Mouse (Mus musculus): ENCODE measurements around the gene Gm49325. TPM values are rescaled to one million over a fixed set of nuclear protein-coding genes. Genes with fewer than 3 reads are reported as not detected.

The Gm49325 gene
- total RNA-seq, 2 experiments from 2014 or later = not detected

- ATAC-seq (replicated peaks; ENCODE audit: poor library complexity) = no peak
Measured at GRCm38 (mm10) chr10:77588036-77588435, 18.0 kb upstream of the Gm49325 start.

- ATAC-seq (replicated peaks; ENCODE audit: poor library complexity) = no peak
Measured at GRCm38 (mm10) chr10:77589117-77589516, 16.9 kb upstream of the Gm49325 start.

GRCm38 (mm10) chr10:77589749-77590148 lies 16.2 kb upstream of the Gm49325 start:
- ATAC-seq (replicated peaks; ENCODE audit: poor library complexity) = no peak

GRCm38 (mm10) chr10:77590812-77591211 lies 15.2 kb upstream of the Gm49325 start:
- peak; percentile 95 for ATAC-seq (replicated peaks; ENCODE audit: poor library complexity)

- ATAC-seq (replicated peaks; ENCODE audit: poor library complexity) = no peak
Measured at GRCm38 (mm10) chr10:77591546-77591945, 14.5 kb upstream of the Gm49325 start.

- ATAC-seq (replicated peaks; ENCODE audit: poor library complexity) = no peak
Measured at GRCm38 (mm10) chr10:77596060-77596459, 9.9 kb upstream of the Gm49325 start.

- no peak for ATAC-seq (replicated peaks; ENCODE audit: poor library complexity)
Measured at GRCm38 (mm10) chr10:77603021-77603420, 3.0 kb upstream of the Gm49325 start.

- ATAC-seq (replicated peaks; ENCODE audit: poor library complexity) = no peak
Measured at GRCm38 (mm10) chr10:77604111-77604510, 1.9 kb upstream of the Gm49325 start.

- no peak for ATAC-seq (replicated peaks; ENCODE audit: poor library complexity)
Measured at GRCm38 (mm10) chr10:77604958-77605357, 1.0 kb upstream of the Gm49325 start.

- ATAC-seq (replicated peaks; ENCODE audit: poor library complexity) = peak; percentile 55
Measured at GRCm38 (mm10) chr10:77605368-77605767, 629 bp upstream of the Gm49325 start.

GRCm38 (mm10) chr10:77606855-77607254 lies 858 bp downstream of the Gm49325 start:
- ATAC-seq (replicated peaks; ENCODE audit: poor library complexity) = 0 out of 2 replicates have a peak, but pooled peaks have one; percentile 4

- no peak for ATAC-seq (replicated peaks; ENCODE audit: poor library complexity)
Measured at GRCm38 (mm10) chr10:77607441-77607840, 1.4 kb downstream of the Gm49325 start.

GRCm38 (mm10) chr10:77608589-77608988 lies 2.6 kb downstream of the Gm49325 start:
- ATAC-seq (replicated peaks; ENCODE audit: poor library complexity) = no peak

- no peak for ATAC-seq (replicated peaks; ENCODE audit: poor library complexity)
Measured at GRCm38 (mm10) chr10:77610221-77610961, 4.4 kb downstream of the Gm49325 start.

- ATAC-seq (replicated peaks; ENCODE audit: poor library complexity) = no peak
Measured at GRCm38 (mm10) chr10:77613409-77613808, 7.4 kb downstream of the Gm49325 start.

- ATAC-seq (replicated peaks; ENCODE audit: poor library complexity) = no peak
Measured at GRCm38 (mm10) chr10:77615647-77616046, 9.7 kb downstream of the Gm49325 start.

GRCm38 (mm10) chr10:77616166-77616565 lies 10.2 kb downstream of the Gm49325 start:
- 0 out of 2 replicates have a peak, but pooled peaks have one; percentile 46 for ATAC-seq (replicated peaks; ENCODE audit: poor library complexity)

GRCm38 (mm10) chr10:77616926-77617325 lies 10.9 kb downstream of the Gm49325 start:
- no peak for ATAC-seq (replicated peaks; ENCODE audit: poor library complexity)

GRCm38 (mm10) chr10:77621546-77621945 lies 15.5 kb downstream of the Gm49325 start:
- ATAC-seq (replicated peaks; ENCODE audit: poor library complexity) = no peak

GRCm38 (mm10) chr10:77622055-77622988 lies 16.3 kb downstream of the Gm49325 start, which contains the start of gene Ube2g2:
Gene Ube2g2 (plus strand): TSS chr10:77622275.
- peak; percentile 89 for ATAC-seq (replicated peaks; ENCODE audit: poor library complexity)

GRCm38 (mm10) chr10:77623069-77623492 lies 17.1 kb downstream of the Gm49325 start:
- ATAC-seq (replicated peaks; ENCODE audit: poor library complexity) = peak; percentile 12

All from megakaryocyte progenitor cell, adult 5-6 weeks (primary cell).